Mouse (Mus musculus) hindlimb bud, embryonic 11.5 days (tissue): ENCODE results near the gene Gm29582.
"Not testable (repeated sequence)": the region's sequence is repeated elsewhere in the genome, so short reads cannot be mapped to it uniquely, and the experiment has no call there.

Experiments
- DNase-seq: peaks from one replicate; pipeline ENCODE4 v3.0.0-alpha.2; 2012; ENCODE audit warnings: low read depth, low spot score; ENCODE audit errors: extremely low spot score

Gene Gm29582

GRCm38 (mm10) chrY:30738461-30738860 is at the start of gene Gm29582:
TSS of gene Gm29582 (minus strand) at chrY:30738561.
- not testable (repeated sequence) for DNase-seq
